Comparison of ENCODE assay signal across 11 mouse cellular contexts in genomic region chr19:10403593-10404380, GRCm38 (mm10). TPM values are rescaled to one million over a fixed set of nuclear protein-coding genes. Genes with fewer than 3 reads are reported as not detected.
DNase-seq lines count a peak whose midpoint lies in the region; ATAC-seq lines count a peak whose summit lies in the region.
"Had no signal": no experiment of that assay in that cellular context is flagged by ENCODE, and none has a peak within 500 bp of the region (broad histone marks: within the 10 kb centered on the region; RNA-seq: fewer than 3 reads in every experiment).

No protein-coding gene starts in this region.

- H3K4me3 ChIP-seq in hindbrain, embryonic 12.5 days, result no peak overlapping the region
- H3K4me3 ChIP-seq in hindbrain, embryonic 10.5 days, result no peak overlapping the region
- H3K4me3 ChIP-seq in hindbrain, embryonic 16.5 days (ENCODE audit: low read length), result no peak overlapping the region
- no peak overlapping the region for H3K4me3 ChIP-seq in neural tube, embryonic 13.5 days
- no peak overlapping the region for H3K4me3 ChIP-seq in kidney, embryonic 14.5 days (ENCODE audit: low read length)
- H3K4me3 ChIP-seq: heart, embryonic 15.5 days; liver, embryonic 13.5 days had no signal

- H3K4me1 ChIP-seq in hindbrain, embryonic 12.5 days, result peaks cover 6% of the 10 kb centered on the region
- peaks cover 33% of the 10 kb centered on the region for H3K4me1 ChIP-seq in hindbrain, embryonic 10.5 days (replicated peaks)
- peaks cover 9% of the 10 kb centered on the region for H3K4me1 ChIP-seq in hindbrain, embryonic 16.5 days (ENCODE audit: control insufficient read depth, insufficient read depth, low read depth, low read length)
- H3K4me1 ChIP-seq in neural tube, embryonic 13.5 days (replicated peaks), result peaks cover 33% of the 10 kb centered on the region
- no peaks in the 10 kb centered on the region for H3K4me1 ChIP-seq in kidney, embryonic 14.5 days (ENCODE audit: control insufficient read depth, insufficient read depth, low read length)
- H3K4me1 ChIP-seq: heart, embryonic 15.5 days; liver, embryonic 13.5 days had no signal

- no peak overlapping the region for H3K27ac ChIP-seq in hindbrain, embryonic 12.5 days
- no peak overlapping the region for H3K27ac ChIP-seq in hindbrain, embryonic 10.5 days
- no peak overlapping the region for H3K27ac ChIP-seq in hindbrain, embryonic 16.5 days (ENCODE audit: low read depth, low read length)
- no peak overlapping the region; the same call in 1 of the 2 replicates for H3K27ac ChIP-seq in neural tube, embryonic 13.5 days (replicated peaks)
- H3K27ac ChIP-seq in kidney, embryonic 14.5 days (ENCODE audit: low read depth, low read length), result no peak overlapping the region
- H3K27ac ChIP-seq: heart, embryonic 15.5 days; liver, embryonic 13.5 days had no signal

- WGBS in hindbrain, embryonic 12.5 days, result 53% methylated on average over 10 of the region's 10 CpGs
- WGBS in hindbrain, embryonic 10.5 days, result 74% methylated on average over 10 of the region's 10 CpGs
- 61% methylated on average over 10 of the region's 10 CpGs for WGBS in hindbrain, embryonic 16.5 days
- WGBS in neural tube, embryonic 13.5 days, result 64% methylated on average over 10 of the region's 10 CpGs
- 70% methylated on average over 10 of the region's 10 CpGs for WGBS in kidney, embryonic 14.5 days

- no peak overlapping the region for H3K9ac ChIP-seq in hindbrain, embryonic 12.5 days
- H3K9ac ChIP-seq in hindbrain, embryonic 16.5 days (ENCODE audit: low read depth, low read length), result no peak overlapping the region
- H3K9ac ChIP-seq in neural tube, embryonic 13.5 days, result peak overlapping the region; percentile 27; the same call in 1 of the 2 replicates
- H3K9ac ChIP-seq in kidney, embryonic 14.5 days (ENCODE audit: low read depth, low read length), result no peak overlapping the region
- H3K9ac ChIP-seq: heart, embryonic 15.5 days; liver, embryonic 13.5 days had no signal

- no peak for DNase-seq in cerebellum, postnatal 36 days
- DNase-seq in hindbrain, embryonic 10.5 days (ENCODE audit: low spot score), result no peak
- DNase-seq in thymus, postnatal 4 days, result no peak
- DNase-seq: thymus, adult 18-20 months had no signal

- H3K27me3 ChIP-seq in hindbrain, embryonic 12.5 days, result no peaks in the 10 kb centered on the region; the same call in 1 of the 2 replicates
- peaks cover 3% of the 10 kb centered on the region; the same call in 1 of the 2 replicates for H3K27me3 ChIP-seq in hindbrain, embryonic 10.5 days (ENCODE audit: insufficient read depth, poor library complexity, severe bottlenecking)
- no peaks in the 10 kb centered on the region for H3K27me3 ChIP-seq in hindbrain, embryonic 16.5 days (replicated peaks; ENCODE audit: control insufficient read depth, insufficient read depth, low read length)
- no peaks in the 10 kb centered on the region for H3K27me3 ChIP-seq in neural tube, embryonic 13.5 days
- no peaks in the 10 kb centered on the region for H3K27me3 ChIP-seq in kidney, embryonic 14.5 days (ENCODE audit: control insufficient read depth, insufficient read depth, low read length)

- no peaks in the 10 kb centered on the region for H3K36me3 ChIP-seq in hindbrain, embryonic 12.5 days
- no peaks in the 10 kb centered on the region for H3K36me3 ChIP-seq in hindbrain, embryonic 10.5 days
- no peaks in the 10 kb centered on the region for H3K36me3 ChIP-seq in hindbrain, embryonic 16.5 days (ENCODE audit: control insufficient read depth, insufficient read depth, low read length)
- H3K36me3 ChIP-seq in neural tube, embryonic 13.5 days, result no peaks in the 10 kb centered on the region
- H3K36me3 ChIP-seq in kidney, embryonic 14.5 days (ENCODE audit: control insufficient read depth, insufficient read depth, low read length), result no peaks in the 10 kb centered on the region
- H3K36me3 ChIP-seq: heart, embryonic 15.5 days; liver, embryonic 13.5 days had no signal

- ATAC-seq in cerebellum, adult (ENCODE audit: insufficient number of reproducible peaks, low FRiP score, low TSS enrichment), result peak; percentile 17; the same call in 1 of the 2 replicates
- ATAC-seq in hindbrain, embryonic 12.5 days (ENCODE audit: low FRiP score), result 0 out of 2 replicates have a peak, but pooled peaks have one; percentile 21
- ATAC-seq in hindbrain, embryonic 16.5 days, result peak; percentile 43; the same call in 1 of the 2 replicates
- ATAC-seq in neural tube, embryonic 13.5 days (ENCODE audit: low read depth), result peak; percentile 42; the same call in 1 of the 2 replicates
- ATAC-seq in kidney, embryonic 14.5 days (ENCODE audit: low FRiP score, low TSS enrichment), result no peak

- H3K4me2 ChIP-seq in hindbrain, embryonic 12.5 days (replicated peaks), result no peak overlapping the region
- H3K4me2 ChIP-seq in hindbrain, embryonic 16.5 days (ENCODE audit: low read length), result no peak overlapping the region
- no peak overlapping the region for H3K4me2 ChIP-seq in neural tube, embryonic 13.5 days
- H3K4me2 ChIP-seq in kidney, embryonic 14.5 days (replicated peaks; ENCODE audit: low read depth, low read length), result no peak overlapping the region
- H3K4me2 ChIP-seq: heart, embryonic 15.5 days; liver, embryonic 13.5 days had no signal

- H3K9me3 ChIP-seq in hindbrain, embryonic 12.5 days (replicated peaks), result no peaks in the 10 kb centered on the region
- H3K9me3 ChIP-seq in hindbrain, embryonic 10.5 days, result no peaks in the 10 kb centered on the region
- no peaks in the 10 kb centered on the region for H3K9me3 ChIP-seq in hindbrain, embryonic 16.5 days (ENCODE audit: control insufficient read depth, low read length)
- no peaks in the 10 kb centered on the region for H3K9me3 ChIP-seq in neural tube, embryonic 13.5 days
- no peaks in the 10 kb centered on the region for H3K9me3 ChIP-seq in kidney, embryonic 14.5 days (ENCODE audit: control insufficient read depth, low read length)
- H3K9me3 ChIP-seq: heart, embryonic 15.5 days; liver, embryonic 13.5 days had no signal

RNA-seq across cellular contexts. Expression of gene Syt7, which starts 14.9 kb away (rescaled TPM):
- polyA plus RNA-seq in hindbrain, embryonic 12.5 days (2016; fragmentation: Nextera tagmentation; extraction: Ambion mirVana), result 6.2 and 7.6 TPM in 2 replicates
- polyA plus RNA-seq in hindbrain, embryonic 10.5 days (2016; fragmentation: Nextera tagmentation; extraction: Ambion mirVana), result 0.98 and 1.5 TPM in 2 replicates
- 8.8 and 10.3 TPM in 2 replicates for polyA plus RNA-seq in hindbrain, embryonic 16.5 days (2015; fragmentation: Nextera tagmentation; extraction: Ambion mirVana)
- 9.6 and 10.7 TPM in 2 replicates for polyA plus RNA-seq in neural tube, embryonic 13.5 days (2015; fragmentation: Nextera tagmentation; extraction: Ambion mirVana)
- 2.1 and 2.3 TPM in 2 replicates for polyA plus RNA-seq in kidney, embryonic 14.5 days (2014; fragmentation: Nextera tagmentation; extraction: Ambion mirVana)

RNA-seq across cellular contexts. Expression of gene Lrrc10b, which starts 53.5 kb away (rescaled TPM):
- 1.4 and 1.7 TPM in 2 replicates for polyA plus RNA-seq in hindbrain, embryonic 12.5 days (2016; fragmentation: Nextera tagmentation; extraction: Ambion mirVana)
- polyA plus RNA-seq in hindbrain, embryonic 10.5 days (2016; fragmentation: Nextera tagmentation; extraction: Ambion mirVana), result 1.9 and 2.0 TPM in 2 replicates
- 0.97 and 1.3 TPM in 2 replicates for polyA plus RNA-seq in hindbrain, embryonic 16.5 days (2015; fragmentation: Nextera tagmentation; extraction: Ambion mirVana)
- 0.55 and 0.67 TPM in 2 replicates for polyA plus RNA-seq in neural tube, embryonic 13.5 days (2015; fragmentation: Nextera tagmentation; extraction: Ambion mirVana)
- 0.91 and 1.0 TPM in 2 replicates for polyA plus RNA-seq in kidney, embryonic 14.5 days (2014; fragmentation: Nextera tagmentation; extraction: Ambion mirVana)
